Mouse (Mus musculus): ENCODE data around the gene Sirt2. TPM values are rescaled to one million over a fixed set of nuclear protein-coding genes. Genes with fewer than 3 reads are reported as not detected.
A peak's percentile ranks its signal among the peaks of the same experiment; 100 is the strongest.

Gene Sirt2
- polyA plus RNA-seq, 1 experiment, result 102 TPM

- no peak overlapping the region for H3K4me3 ChIP-seq (replicated peaks; ENCODE audit: extremely low read depth, low read depth, low read length)
- no peak for TF ChIP-seq POLR2A (IDR thresholded peaks at IDR 0.05; ENCODE audit: borderline replicate concordance, extremely low read depth, low read depth, low read length)
- peaks cover 11% of the 10 kb centered on the region for H3K4me1 ChIP-seq (ENCODE audit: control insufficient read depth, insufficient read depth, low read length)
- 33% methylated on average over 2 of the region's 2 CpGs for WGBS
- no peak for DNase-seq
Measured at GRCm38 (mm10) chr7:28823932-28824331, 57.4 kb downstream of the Sirt2 start.

GRCm38 (mm10) chr7:28824941-28825685 is 58.6 kb downstream of the Sirt2 start, which contains the start of gene Ech1:
Ech1 (plus strand) TSS chr7:28825217.
- Histone ChIP-seq H3K4me1 (ENCODE audit: control insufficient read depth, insufficient read depth, low read length) (peaks cover 8% of the 10 kb centered on the region), H3K4me3 (replicated peaks; ENCODE audit: extremely low read depth, low read depth, low read length) (peak within 1 kb of the TSS; percentile 99)
- peak; percentile 88 for DNase-seq
- under 1% methylated on average over 33 of the region's 33 CpGs for WGBS
- peak; percentile 82; the same call in 1 of the 2 replicates for TF ChIP-seq POLR2A (IDR thresholded peaks at IDR 0.05; ENCODE audit: borderline replicate concordance, extremely low read depth, low read depth, low read length)
- TF ChIP-seq CTCF (IDR thresholded peaks at IDR 0.05; ENCODE audit: insufficient read depth, low read length), result no peak

- Histone ChIP-seq H3K4me3 (replicated peaks; ENCODE audit: extremely low read depth, low read depth, low read length) (peak overlapping the region; percentile 99), H3K4me1 (ENCODE audit: control insufficient read depth, insufficient read depth, low read length) (peaks cover 8% of the 10 kb centered on the region)
- DNase-seq, result peak; percentile 66
- WGBS, result 20% methylated on average over 11 of the region's 11 CpGs
- TF ChIP-seq POLR2A (IDR thresholded peaks at IDR 0.05; ENCODE audit: borderline replicate concordance, extremely low read depth, low read depth, low read length) (no peak), CTCF (IDR thresholded peaks at IDR 0.05; ENCODE audit: insufficient read depth, low read length) (no peak)
Measured at GRCm38 (mm10) chr7:28825686-28826401, 59.3 kb downstream of the Sirt2 start.

- H3K4me1 ChIP-seq (ENCODE audit: control insufficient read depth, insufficient read depth, low read length), result 0 out of 2 replicates have a peak, but pooled peaks cover 5% of the 10 kb centered on the region
- no peak overlapping the region for H3K4me3 ChIP-seq (replicated peaks; ENCODE audit: extremely low read depth, low read depth, low read length)
- no peak for DNase-seq
- 81% methylated on average over 7 of the region's 7 CpGs for WGBS
- TF ChIP-seq POLR2A (IDR thresholded peaks at IDR 0.05; ENCODE audit: borderline replicate concordance, extremely low read depth, low read depth, low read length) (no peak), CTCF (IDR thresholded peaks at IDR 0.05; ENCODE audit: insufficient read depth, low read length) (no peak)
Measured at GRCm38 (mm10) chr7:28826402-28826772, 59.9 kb downstream of the Sirt2 start.

- no peak for DNase-seq
- no peak for TF ChIP-seq POLR2A (IDR thresholded peaks at IDR 0.05; ENCODE audit: borderline replicate concordance, extremely low read depth, low read depth, low read length)
- TF ChIP-seq CTCF (IDR thresholded peaks at IDR 0.05; ENCODE audit: insufficient read depth, low read length), result no peak
- H3K4me1 ChIP-seq (ENCODE audit: control insufficient read depth, insufficient read depth, low read length), result peaks cover 7% of the 10 kb centered on the region; the same call in 1 of the 2 replicates
- no peak overlapping the region for H3K4me3 ChIP-seq (replicated peaks; ENCODE audit: extremely low read depth, low read depth, low read length)
- WGBS, result 46% methylated on average over 3 of the region's 3 CpGs
Measured at GRCm38 (mm10) chr7:28827338-28827737, 60.8 kb downstream of the Sirt2 start.

- DNase-seq, result no peak
- no peak overlapping the region for H3K4me3 ChIP-seq (replicated peaks; ENCODE audit: extremely low read depth, low read depth, low read length)
- WGBS, result 84% methylated on average over 8 of the region's 8 CpGs
- H3K4me1 ChIP-seq (ENCODE audit: control insufficient read depth, insufficient read depth, low read length), result peaks cover 7% of the 10 kb centered on the region; the same call in 1 of the 2 replicates
- TF ChIP-seq CTCF (IDR thresholded peaks at IDR 0.05; ENCODE audit: insufficient read depth, low read length) (no peak), POLR2A (IDR thresholded peaks at IDR 0.05; ENCODE audit: borderline replicate concordance, extremely low read depth, low read depth, low read length) (no peak)
Measured at GRCm38 (mm10) chr7:28829821-28830220, 63.3 kb downstream of the Sirt2 start.

- TF ChIP-seq POLR2A (IDR thresholded peaks at IDR 0.05; ENCODE audit: borderline replicate concordance, extremely low read depth, low read depth, low read length) (no peak), CTCF (IDR thresholded peaks at IDR 0.05; ENCODE audit: insufficient read depth, low read length) (no peak)
Measured at GRCm38 (mm10) chr7:28830981-28831380, 64.4 kb downstream of the Sirt2 start.

GRCm38 (mm10) chr7:28831411-28832125 is 65.0 kb downstream of the Sirt2 start:
- 85% methylated on average over 17 of the region's 17 CpGs for WGBS
- TF ChIP-seq POLR2A (IDR thresholded peaks at IDR 0.05; ENCODE audit: borderline replicate concordance, extremely low read depth, low read depth, low read length) (no peak), CTCF (IDR thresholded peaks at IDR 0.05; ENCODE audit: insufficient read depth, low read length) (no peak)
- DNase-seq, result no peak

More at GRCm38 (mm10) chr7:28830981-28831380, 64.4 kb downstream of the Sirt2 start:
- DNase-seq, result no peak
- WGBS, result 72% methylated on average over 5 of the region's 5 CpGs
- Histone ChIP-seq H3K4me3 (replicated peaks; ENCODE audit: extremely low read depth, low read depth, low read length) (no peak overlapping the region), H3K4me1 (ENCODE audit: control insufficient read depth, insufficient read depth, low read length) (peaks cover 6% of the 10 kb centered on the region; the same call in 1 of the 2 replicates)

GRCm38 (mm10) chr7:28832137-28832536 is 65.6 kb downstream of the Sirt2 start:
- 36% methylated on average over 6 of the region's 6 CpGs for WGBS
- no peak for DNase-seq
- TF ChIP-seq POLR2A (IDR thresholded peaks at IDR 0.05; ENCODE audit: borderline replicate concordance, extremely low read depth, low read depth, low read length) (no peak; the same call in 1 of the 2 replicates), CTCF (IDR thresholded peaks at IDR 0.05; ENCODE audit: insufficient read depth, low read length) (no peak)
- Histone ChIP-seq H3K4me3 (replicated peaks; ENCODE audit: extremely low read depth, low read depth, low read length) (no peak overlapping the region), H3K4me1 (ENCODE audit: control insufficient read depth, insufficient read depth, low read length) (peaks cover 2% of the 10 kb centered on the region; the same call in 1 of the 2 replicates)

More at GRCm38 (mm10) chr7:28831411-28832125, 65.0 kb downstream of the Sirt2 start:
- H3K4me3 ChIP-seq (replicated peaks; ENCODE audit: extremely low read depth, low read depth, low read length), result no peak overlapping the region
- peaks cover 3% of the 10 kb centered on the region; the same call in 1 of the 2 replicates for H3K4me1 ChIP-seq (ENCODE audit: control insufficient read depth, insufficient read depth, low read length)
